Mouse (Mus musculus) midbrain, embryonic 15.5 days (tissue): ENCODE data around the gene Frem2. TPM values are rescaled to one million over a fixed set of nuclear protein-coding genes. Genes with fewer than 3 reads are reported as not detected.

Experiments used
- ATAC-seq: fragments of 200-750 bp; cut with Nextera tagmentation; replicated peaks from 2 replicates; pipeline ENCODE4 v1.8.0; 2017; ENCODE audit warnings: moderate TSS enrichment
- H3K27ac ChIP-seq: fragments of 300-500 bp; sonication (generic); 2 replicates; pipeline ENCODE4 v1.5.1; 2015; ENCODE audit warnings: mild to moderate bottlenecking, inconsistent platforms
- H3K27me3 ChIP-seq: fragments of 300-500 bp; sonication (generic); replicated peaks from 2 replicates; pipeline ENCODE4 v1.6.1; 2015; ENCODE audit warnings: inconsistent platforms
- H3K36me3 ChIP-seq: fragments of 300-500 bp; sonication (generic); replicated peaks from 2 replicates; pipeline ENCODE4 v1.6.1; 2015; ENCODE audit warnings: inconsistent platforms
- H3K4me1 ChIP-seq: fragments of 300-500 bp; sonication (generic); 2 replicates; pipeline ENCODE4 v1.6.1; 2015; ENCODE audit warnings: inconsistent platforms
- H3K4me2 ChIP-seq: fragments of 300-500 bp; sonication (generic); 2 replicates; pipeline ENCODE4 v1.6.1; 2015; ENCODE audit warnings: inconsistent platforms, mild to moderate bottlenecking, moderate library complexity
- H3K4me3 ChIP-seq: fragments of 300-500 bp; sonication (generic); 2 replicates; pipeline ENCODE4 v1.5.1; 2015; ENCODE audit warnings: mild to moderate bottlenecking, inconsistent platforms
- H3K9ac ChIP-seq: fragments of 300-500 bp; sonication (generic); 2 replicates; pipeline ENCODE4 v1.6.1; 2015; ENCODE audit warnings: mild to moderate bottlenecking, inconsistent platforms
- H3K9me3 ChIP-seq: fragments of 300-500 bp; sonication (generic); 2 replicates; pipeline ENCODE4 v1.6.1; 2016; ENCODE audit warnings: inconsistent platforms
- WGBS: fragments of 180-500 bp; shearing (Covaris S2); methylation state at CpG from one replicate; pipeline ENCODE4 v1.1.7; 2015; ENCODE audit warnings: mixed read lengths; 5-methylcytosine and 5-hydroxymethylcytosine counted together
- polyA plus RNA-seq: library from polyadenylated mRNA; unstranded; fragments of >200 nt; fragmentation: Nextera tagmentation; extraction: Ambion mirVana; gene quantifications from 2 replicates; pipeline ENCODE4 v1.2.1, GENCODE M21; 2015

Gene Frem2
- polyA plus RNA-seq, 1 experiment from 2014 or later = 1.1 TPM

- H3K4me1 ChIP-seq = peaks cover 4% of the 10 kb centered on the region; the same call in 1 of the 2 replicates
- no peak overlapping the region for H3K4me2 ChIP-seq
- H3K4me3 ChIP-seq = no peak overlapping the region
- WGBS = 65% methylated on average over 10 of the region's 10 CpGs
- no peak overlapping the region for H3K27ac ChIP-seq
- no peaks in the 10 kb centered on the region for H3K9me3 ChIP-seq
- no peaks in the 10 kb centered on the region for H3K27me3 ChIP-seq
- H3K9ac ChIP-seq = no peak overlapping the region
- no peaks in the 10 kb centered on the region for H3K36me3 ChIP-seq
- ATAC-seq = no peak
Measured at GRCm38 (mm10) chr3:53522794-53523193, 134.4 kb downstream of the Frem2 start.

GRCm38 (mm10) chr3:53514221-53515065 lies 142.7 kb downstream of the Frem2 start:
- H3K4me1 ChIP-seq = no peaks in the 10 kb centered on the region
- no peaks in the 10 kb centered on the region for H3K27me3 ChIP-seq
- no peak overlapping the region for H3K9ac ChIP-seq
- no peak overlapping the region for H3K4me3 ChIP-seq
- no peak for ATAC-seq
- no peaks in the 10 kb centered on the region for H3K9me3 ChIP-seq
- no peak overlapping the region for H3K27ac ChIP-seq
- 80% methylated on average over 4 of the region's 4 CpGs for WGBS
- H3K36me3 ChIP-seq = no peaks in the 10 kb centered on the region
- no peak overlapping the region for H3K4me2 ChIP-seq

GRCm38 (mm10) chr3:53513096-53513495 lies 144.1 kb downstream of the Frem2 start:
- Histone ChIP-seq H3K36me3 (no peaks in the 10 kb centered on the region), H3K4me1 (no peaks in the 10 kb centered on the region), H3K4me2 (no peak overlapping the region), H3K9ac (no peak overlapping the region), H3K27ac (no peak overlapping the region), H3K27me3 (no peaks in the 10 kb centered on the region), H3K4me3 (no peak overlapping the region), H3K9me3 (no peaks in the 10 kb centered on the region)
- 77% methylated on average over 5 of the region's 5 CpGs for WGBS
- ATAC-seq = no peak

GRCm38 (mm10) chr3:53502428-53502827 lies 154.7 kb downstream of the Frem2 start:
- 74% methylated on average over 6 of the region's 6 CpGs for WGBS
- H3K9ac ChIP-seq = no peak overlapping the region
- H3K4me1 ChIP-seq = no peaks in the 10 kb centered on the region
- H3K4me3 ChIP-seq = no peak overlapping the region
- H3K27me3 ChIP-seq = no peaks in the 10 kb centered on the region
- no peaks in the 10 kb centered on the region for H3K36me3 ChIP-seq
- H3K27ac ChIP-seq = no peak overlapping the region
- H3K4me2 ChIP-seq = no peak overlapping the region
- H3K9me3 ChIP-seq = no peaks in the 10 kb centered on the region
- peak; percentile 67; the same call in 1 of the 2 replicates for ATAC-seq

- Histone ChIP-seq H3K9ac (no peak overlapping the region), H3K4me2 (no peak overlapping the region), H3K27me3 (no peaks in the 10 kb centered on the region), H3K4me1 (no peaks in the 10 kb centered on the region), H3K9me3 (no peaks in the 10 kb centered on the region), H3K36me3 (no peaks in the 10 kb centered on the region), H3K4me3 (no peak overlapping the region), H3K27ac (no peak overlapping the region)
- WGBS = 84% methylated on average over 6 of the region's 6 CpGs
- ATAC-seq = no peak
Measured at GRCm38 (mm10) chr3:53498351-53498905, 158.7 kb downstream of the Frem2 start.

GRCm38 (mm10) chr3:53488353-53488752 lies 168.8 kb downstream of the Frem2 start, which contains the start of gene Stoml3:
Stoml3 (plus strand) TSS chr3:53488653.
- Histone ChIP-seq H3K4me2 (no peak within 1 kb of the TSS), H3K27ac (no peak within 1 kb of the TSS), H3K9me3 (no peaks in the 10 kb centered on the region), H3K36me3 (no peaks in the 10 kb centered on the region), H3K9ac (no peak within 1 kb of the TSS), H3K27me3 (no peaks in the 10 kb centered on the region), H3K4me3 (no peak within 1 kb of the TSS), H3K4me1 (no peaks in the 10 kb centered on the region)
- no peak for ATAC-seq
- WGBS = 82% methylated on average over 6 of the region's 6 CpGs

- no peak for ATAC-seq
- Histone ChIP-seq H3K4me2 (no peak overlapping the region), H3K9me3 (no peaks in the 10 kb centered on the region), H3K36me3 (0 out of 2 replicates have a peak, but pooled peaks cover 5% of the 10 kb centered on the region), H3K27me3 (no peaks in the 10 kb centered on the region), H3K4me3 (no peak overlapping the region), H3K9ac (no peak overlapping the region), H3K4me1 (no peaks in the 10 kb centered on the region), H3K27ac (no peak overlapping the region)
- WGBS = 80% methylated on average over 9 of the region's 9 CpGs
Measured at GRCm38 (mm10) chr3:53486996-53487576, 170.1 kb downstream of the Frem2 start.

GRCm38 (mm10) chr3:53486561-53486960 lies 170.6 kb downstream of the Frem2 start:
- H3K4me3 ChIP-seq = no peak overlapping the region
- no peaks in the 10 kb centered on the region for H3K9me3 ChIP-seq
- H3K4me1 ChIP-seq = no peaks in the 10 kb centered on the region
- H3K27ac ChIP-seq = no peak overlapping the region
- no peak for ATAC-seq
- H3K9ac ChIP-seq = no peak overlapping the region
- H3K27me3 ChIP-seq = no peaks in the 10 kb centered on the region
- H3K4me2 ChIP-seq = no peak overlapping the region
- 0 out of 2 replicates have a peak, but pooled peaks cover 8% of the 10 kb centered on the region for H3K36me3 ChIP-seq
- 88% methylated on average over 10 of the region's 10 CpGs for WGBS

- no peaks in the 10 kb centered on the region for H3K27me3 ChIP-seq
- H3K36me3 ChIP-seq = peaks cover 26% of the 10 kb centered on the region; the same call in 1 of the 2 replicates
- no peaks in the 10 kb centered on the region for H3K4me1 ChIP-seq
- ATAC-seq = no peak
- H3K9me3 ChIP-seq = no peaks in the 10 kb centered on the region
- H3K27ac ChIP-seq = no peak overlapping the region
- no peak overlapping the region for H3K4me3 ChIP-seq
- H3K4me2 ChIP-seq = no peak overlapping the region
- no peak overlapping the region for H3K9ac ChIP-seq
- 92% methylated on average over 8 of the region's 8 CpGs for WGBS
Measured at GRCm38 (mm10) chr3:53483414-53484059, 173.6 kb downstream of the Frem2 start.

- peak; percentile 40; the same call in 1 of the 2 replicates for ATAC-seq
- 96% methylated on average over 30 of the region's 30 CpGs for WGBS
- Histone ChIP-seq H3K36me3 (peaks cover 60% of the 10 kb centered on the region), H3K9ac (no peak overlapping the region), H3K27ac (no peak overlapping the region), H3K27me3 (no peaks in the 10 kb centered on the region), H3K4me1 (no peaks in the 10 kb centered on the region), H3K4me2 (no peak overlapping the region), H3K9me3 (no peaks in the 10 kb centered on the region), H3K4me3 (no peak overlapping the region)
Measured at GRCm38 (mm10) chr3:53478419-53479046, 178.6 kb downstream of the Frem2 start.

- 86% methylated on average over 17 of the region's 17 CpGs for WGBS
Measured at GRCm38 (mm10) chr3:53477468-53477867, 179.7 kb downstream of the Frem2 start.

GRCm38 (mm10) chr3:53475889-53476288 lies 181.3 kb downstream of the Frem2 start:
- ATAC-seq = 0 out of 2 replicates have a peak, but pooled peaks have one; percentile 41
- Histone ChIP-seq H3K27ac (no peak overlapping the region), H3K4me3 (no peak overlapping the region), H3K27me3 (no peaks in the 10 kb centered on the region), H3K9ac (no peak overlapping the region), H3K4me2 (no peak overlapping the region), H3K36me3 (peaks cover 74% of the 10 kb centered on the region), H3K4me1 (no peaks in the 10 kb centered on the region), H3K9me3 (no peaks in the 10 kb centered on the region)
- WGBS = 55% methylated on average over 6 of the region's 6 CpGs

More at GRCm38 (mm10) chr3:53477468-53477867, 179.7 kb downstream of the Frem2 start:
- Histone ChIP-seq H3K36me3 (peaks cover 68% of the 10 kb centered on the region), H3K4me3 (no peak overlapping the region), H3K27ac (no peak overlapping the region), H3K27me3 (no peaks in the 10 kb centered on the region), H3K9me3 (no peaks in the 10 kb centered on the region), H3K4me2 (no peak overlapping the region), H3K9ac (no peak overlapping the region), H3K4me1 (no peaks in the 10 kb centered on the region)
- ATAC-seq = no peak
